Mouse (Mus musculus): Measurements from ENCODE around the gene Tssk3. TPM values are rescaled to one million over a fixed set of nuclear protein-coding genes. Genes with fewer than 3 reads are reported as not detected.
"Not testable (repeated sequence)": the region's sequence is repeated elsewhere in the genome, so short reads cannot be mapped to it uniquely, and the experiment has no call there.

The Tssk3 gene
- not detected for total RNA-seq (2021)
- long read RNA-seq, experiment 1 = 0 reads
- long read RNA-seq, experiment 2 = 0 reads

- DNase-seq = no peak
Measured at GRCm38 (mm10) chr4:129490972-129491880, at the start of gene Tssk3, which contains the start of gene Fam229a. TSS of gene Tssk3 (minus strand) at chr4:129491022. TSS of gene Fam229a (plus strand) at chr4:129491190.

GRCm38 (mm10) chr4:129540012-129540411, 49.2 kb upstream of the Tssk3 start:
- peak; percentile 41 for DNase-seq

GRCm38 (mm10) chr4:129528901-129529300, 38.1 kb upstream of the Tssk3 start:
- DNase-seq = not testable (repeated sequence)

GRCm38 (mm10) chr4:129525889-129526288, 35.1 kb upstream of the Tssk3 start:
- DNase-seq = no peak

- no peak for DNase-seq
Measured at GRCm38 (mm10) chr4:129525338-129525737, 34.5 kb upstream of the Tssk3 start.

GRCm38 (mm10) chr4:129518519-129518918, 27.7 kb upstream of the Tssk3 start:
- no peak for DNase-seq

GRCm38 (mm10) chr4:129516925-129517324, 26.1 kb upstream of the Tssk3 start:
- no peak for DNase-seq

- peak; percentile 87 for DNase-seq
Measured at GRCm38 (mm10) chr4:129514300-129514898, 23.6 kb upstream of the Tssk3 start.

- DNase-seq = peak; percentile 38
Measured at GRCm38 (mm10) chr4:129513891-129514290, 23.1 kb upstream of the Tssk3 start.

GRCm38 (mm10) chr4:129513086-129513767, 22.4 kb upstream of the Tssk3 start, which contains the start of gene Marcksl1:
TSS of gene Marcksl1 (plus strand) at chr4:129513581.
- peak; percentile 92 for DNase-seq

GRCm38 (mm10) chr4:129511413-129512096, 20.7 kb upstream of the Tssk3 start:
- no peak for DNase-seq

- no peak for DNase-seq
Measured at GRCm38 (mm10) chr4:129510723-129511412, 20.0 kb upstream of the Tssk3 start.

GRCm38 (mm10) chr4:129509650-129510049, 18.8 kb upstream of the Tssk3 start:
- no peak for DNase-seq

GRCm38 (mm10) chr4:129508834-129509600, 18.2 kb upstream of the Tssk3 start:
- DNase-seq = no peak

- DNase-seq = no peak
Measured at GRCm38 (mm10) chr4:129508237-129508515, 17.4 kb upstream of the Tssk3 start.

GRCm38 (mm10) chr4:129507434-129508236, 16.8 kb upstream of the Tssk3 start:
- DNase-seq = no peak

- DNase-seq = peak; percentile 54
Measured at GRCm38 (mm10) chr4:129505511-129505910, 14.7 kb upstream of the Tssk3 start.

GRCm38 (mm10) chr4:129502901-129503444, 12.2 kb upstream of the Tssk3 start:
- no peak for DNase-seq

GRCm38 (mm10) chr4:129502327-129502888, 11.6 kb upstream of the Tssk3 start:
- no peak for DNase-seq
